Mouse (Mus musculus) neural tube, embryonic 10.5 days (tissue): ENCODE data around the gene Oas1f.
"Not testable (repeated sequence)": the region's sequence is repeated elsewhere in the genome, so short reads cannot be mapped to it uniquely, and the experiment has no call there.

ENCODE experiments used
- DNase-seq: peaks from one replicate; pipeline ENCODE4 v3.0.0-alpha.2; 2017; ENCODE audit warnings: low spot score; ENCODE audit errors: extremely low spot score

Oas1f gene

GRCm38 (mm10) chr5:120870782-120871181, 23.6 kb downstream of the Oas1f start:
- DNase-seq: no peak

GRCm38 (mm10) chr5:120871469-120871868, 24.3 kb downstream of the Oas1f start:
- DNase-seq: no peak

GRCm38 (mm10) chr5:120876839-120877238, 29.7 kb downstream of the Oas1f start:
- DNase-seq: not testable (repeated sequence)

- not testable (repeated sequence) for DNase-seq
These were observed 30.2 kb downstream of the Oas1f start for GRCm38 (mm10) chr5:120877407-120877806.

DNA sequence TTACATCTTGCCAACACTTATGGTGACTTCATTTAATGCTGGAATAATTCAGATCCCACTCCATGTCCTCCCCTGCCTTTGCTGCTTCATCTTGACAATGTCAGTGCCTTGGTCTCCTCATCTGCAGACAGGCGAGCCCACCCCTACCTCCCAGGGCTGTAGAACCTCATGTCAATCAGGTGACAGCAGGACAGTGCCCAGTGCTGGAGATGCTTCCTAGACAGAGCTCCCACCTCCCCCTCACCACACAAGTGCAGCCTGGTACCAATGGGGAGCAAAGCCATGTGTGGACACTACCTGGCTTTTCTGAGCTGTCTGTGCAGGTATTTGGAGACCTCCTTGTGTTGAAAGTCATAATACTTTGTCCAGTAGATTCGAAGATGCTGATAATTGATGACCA, 31.6 kb downstream of the Oas1f start:
- DNase-seq: not testable (repeated sequence)

DNA sequence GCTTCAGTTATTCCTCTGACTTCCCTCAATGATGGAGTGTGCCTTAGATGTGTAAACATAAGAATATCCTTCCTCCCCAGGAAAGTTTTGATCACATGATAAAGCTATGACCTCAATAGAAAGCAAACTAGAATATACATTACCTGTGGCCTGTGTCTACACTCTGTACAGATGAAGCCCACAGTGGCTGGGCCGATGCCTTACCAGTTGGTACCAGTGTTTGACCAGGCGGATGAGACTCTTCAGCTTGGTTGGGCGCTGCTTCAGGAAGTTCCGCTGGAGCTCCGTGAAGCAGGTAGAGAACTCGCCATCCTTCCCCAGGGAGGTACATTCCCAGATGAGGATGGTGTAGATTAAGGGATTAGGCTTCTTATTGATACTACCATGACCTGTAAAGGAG, 34.5 kb downstream of the Oas1f start:
- DNase-seq: not testable (repeated sequence)

DNA sequence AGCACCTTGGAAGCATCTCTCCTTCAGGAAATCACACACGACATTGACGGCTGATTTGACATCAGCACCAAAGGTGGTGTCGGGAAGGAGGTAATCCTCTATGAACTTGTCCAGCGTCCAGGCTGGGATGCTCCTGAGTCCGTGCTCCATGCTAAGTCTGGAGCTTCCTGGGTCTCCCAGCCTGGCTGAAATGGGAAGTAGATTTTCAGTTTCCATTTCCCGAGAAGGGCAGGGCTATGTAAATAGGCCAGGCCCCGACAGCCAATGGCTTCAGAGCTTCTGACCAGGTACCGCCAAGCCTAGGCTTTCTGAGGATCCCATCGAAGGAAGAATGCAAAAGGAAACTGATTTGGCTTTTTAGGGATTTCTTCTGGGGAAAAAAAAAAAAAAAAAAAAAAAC, 40.2 kb downstream of the Oas1f start, which contains the start of gene Oas1g:
Gene Oas1g (minus strand): TSS at position 201 of the 400 bp plus-strand sequence.
- not testable (repeated sequence) for DNase-seq

DNA sequence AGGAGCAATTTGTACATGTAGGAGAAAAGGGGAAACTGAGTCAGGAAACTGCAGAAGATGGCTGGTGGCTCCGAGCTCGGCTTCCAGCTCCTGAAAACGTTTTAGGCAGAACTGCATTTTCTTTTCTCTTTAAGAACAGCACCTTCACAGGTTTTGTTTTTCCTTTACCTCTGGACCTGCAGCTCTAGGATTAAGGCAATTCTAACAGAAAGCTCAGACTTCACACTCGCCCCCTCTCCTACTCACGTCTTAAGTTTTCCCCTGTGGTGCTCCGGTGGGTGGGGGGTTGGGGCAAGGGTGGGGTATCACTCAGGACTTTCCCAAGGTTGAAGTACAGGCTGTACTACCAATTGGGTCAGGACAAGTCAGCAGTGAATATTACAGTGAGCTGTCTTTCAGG, 40.7 kb downstream of the Oas1f start:
- no peak for DNase-seq

DNA sequence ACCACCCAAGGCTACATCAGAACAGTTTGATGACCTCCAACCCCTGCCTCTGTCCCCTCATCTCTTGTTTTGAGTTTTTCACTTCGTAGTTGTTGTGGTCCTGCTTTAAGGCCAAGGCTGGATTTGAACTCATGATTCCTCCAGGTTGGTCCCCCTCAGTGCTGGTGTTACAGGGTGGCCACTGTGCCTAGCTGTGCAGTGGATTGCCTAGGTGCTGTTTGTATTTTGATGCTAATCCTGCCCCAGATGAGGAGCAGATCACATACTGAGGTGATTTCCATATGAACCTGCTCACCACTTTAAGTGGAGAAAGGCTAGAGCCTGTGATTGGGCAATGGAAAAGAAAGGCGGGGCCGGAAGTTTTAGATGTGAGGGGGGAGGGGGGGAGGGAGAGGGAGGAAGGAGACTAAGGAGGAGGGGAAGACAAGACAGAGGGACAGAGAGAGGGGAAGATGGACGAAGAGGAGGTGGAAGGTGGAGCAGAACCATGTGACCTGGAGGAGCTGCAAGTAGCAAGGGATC, 41.2 kb downstream of the Oas1f start:
- not testable (repeated sequence) for DNase-seq

DNA sequence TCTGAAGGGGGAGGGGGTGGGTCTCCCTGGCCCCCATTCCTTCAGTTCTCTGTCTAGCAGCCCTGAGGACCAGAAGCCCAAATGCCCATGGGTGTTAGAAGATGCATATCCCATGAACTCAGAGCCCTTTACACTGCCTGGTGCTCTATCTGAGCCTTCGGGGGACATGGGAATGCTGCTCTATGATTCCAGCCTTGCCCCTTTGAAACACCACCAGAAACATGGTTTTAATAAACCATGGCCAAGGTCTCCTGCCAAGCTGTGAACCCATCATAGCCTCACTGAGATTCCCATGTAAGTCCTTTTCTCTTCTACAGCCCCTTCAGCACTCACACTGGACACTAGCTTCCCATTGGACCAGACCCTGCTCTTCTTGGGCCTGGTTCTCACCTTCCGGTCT, 42.9 kb downstream of the Oas1f start:
- DNase-seq: no peak

- no peak for DNase-seq
These were observed 43.8 kb downstream of the Oas1f start for GRCm38 (mm10) chr5:120890991-120891390.

DNA sequence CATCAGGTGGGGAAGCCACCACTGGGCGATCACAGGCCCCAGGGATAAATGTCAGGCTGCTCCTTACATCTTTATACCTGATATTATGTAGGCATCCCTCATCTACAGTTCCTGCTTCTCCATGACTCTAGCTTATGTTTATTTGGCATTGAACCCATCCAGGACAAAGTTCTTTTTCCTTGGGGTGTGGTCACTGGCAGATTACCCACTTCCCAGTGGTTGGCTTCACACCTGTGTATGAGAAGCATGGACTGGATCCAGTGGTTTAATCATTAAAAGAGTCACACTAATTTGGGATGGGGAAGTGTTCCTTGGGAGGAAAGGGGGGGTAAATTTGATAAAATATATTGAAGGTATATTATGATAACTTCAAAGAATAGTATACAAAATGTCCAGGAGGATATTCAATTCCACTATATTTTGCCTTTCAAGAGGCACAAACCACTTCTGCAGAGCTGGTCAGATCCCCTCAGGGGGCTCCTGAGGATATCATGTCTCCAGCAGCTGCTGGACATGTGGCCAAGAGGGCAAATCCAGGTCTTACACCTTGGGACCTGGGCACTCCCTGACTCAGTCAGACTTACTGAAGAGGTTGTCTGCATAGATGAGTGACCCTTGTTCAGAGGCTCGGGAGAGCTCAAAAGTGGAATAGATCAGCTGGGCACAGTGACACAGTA, 44.5 kb downstream of the Oas1f start:
- not testable (repeated sequence) for DNase-seq

- DNase-seq: no peak
These were observed 45.1 kb downstream of the Oas1f start for GRCm38 (mm10) chr5:120892243-120892660.

DNA sequence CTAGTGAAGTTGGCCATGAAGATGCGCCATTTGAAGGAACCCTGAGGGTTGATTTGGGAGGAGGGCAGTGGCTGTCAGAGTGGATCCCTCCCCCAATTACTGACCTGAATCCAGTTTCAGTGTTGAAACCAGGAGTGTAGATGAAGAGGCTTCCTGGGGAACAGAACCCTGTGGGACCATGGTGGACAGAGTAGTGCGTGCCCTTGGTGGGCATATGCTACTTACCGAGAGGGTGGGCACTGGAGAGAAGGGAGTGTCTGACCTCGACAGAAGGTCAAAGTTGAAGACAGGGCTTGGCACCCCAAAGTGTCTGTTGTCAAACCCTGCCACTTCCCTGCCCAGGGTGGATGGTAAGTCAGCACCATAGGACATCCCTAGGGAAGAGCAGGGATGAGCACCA, 46.7 kb downstream of the Oas1f start:
- not testable (repeated sequence) for DNase-seq

GRCm38 (mm10) chr5:120894692-120895091, 47.5 kb downstream of the Oas1f start:
- not testable (repeated sequence) for DNase-seq

DNA sequence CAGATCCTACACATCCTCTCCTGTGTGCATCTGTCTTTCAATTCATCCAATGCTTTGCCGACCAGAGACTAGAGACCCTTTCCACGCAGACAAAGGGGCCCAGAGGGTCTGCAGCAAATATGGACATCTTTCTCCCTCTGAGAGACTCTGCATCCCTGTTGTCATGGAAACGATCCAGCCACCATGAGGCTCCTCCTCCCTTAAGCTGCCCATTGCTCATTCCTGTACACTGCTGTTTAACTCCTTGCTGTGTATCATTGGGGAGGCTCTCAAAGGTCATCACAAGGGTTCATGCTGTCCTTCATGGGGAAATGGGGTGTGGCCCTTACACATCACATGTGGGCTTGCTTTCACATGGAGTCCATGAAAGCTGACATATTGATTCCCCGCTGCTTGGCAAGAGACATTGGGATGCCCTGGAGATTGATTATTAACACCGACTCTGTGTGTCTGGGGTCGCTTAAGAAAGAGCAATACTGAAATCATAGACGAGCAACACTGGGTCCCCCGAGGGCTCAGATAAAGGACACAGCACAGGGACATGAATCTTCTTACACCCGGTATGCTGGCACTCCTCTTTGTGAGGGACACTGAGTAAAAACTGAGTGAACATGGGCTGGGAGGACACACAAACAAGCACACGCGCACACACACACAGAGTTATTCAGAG, 48.2 kb downstream of the Oas1f start:
- DNase-seq: no peak

DNA sequence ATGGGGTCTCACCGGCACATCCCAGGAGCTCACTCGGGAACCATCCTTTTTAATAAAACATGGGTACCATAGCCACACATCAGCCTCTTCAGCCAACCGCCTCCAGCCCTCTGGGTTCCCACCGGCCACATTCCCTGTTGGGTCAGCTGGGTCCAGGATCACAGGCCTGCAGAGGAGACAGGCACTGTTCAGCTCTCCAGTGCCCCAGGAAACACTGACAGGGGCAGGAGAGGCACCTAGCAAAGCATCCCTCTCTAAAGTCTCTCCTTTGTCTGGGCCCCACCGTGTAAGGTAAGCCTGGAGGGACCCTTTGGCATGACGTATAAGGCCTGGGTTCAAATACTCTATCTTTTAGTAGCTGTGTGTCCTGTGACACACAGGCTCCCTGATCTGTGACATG, 51.1 kb downstream of the Oas1f start:
- no peak for DNase-seq

DNA sequence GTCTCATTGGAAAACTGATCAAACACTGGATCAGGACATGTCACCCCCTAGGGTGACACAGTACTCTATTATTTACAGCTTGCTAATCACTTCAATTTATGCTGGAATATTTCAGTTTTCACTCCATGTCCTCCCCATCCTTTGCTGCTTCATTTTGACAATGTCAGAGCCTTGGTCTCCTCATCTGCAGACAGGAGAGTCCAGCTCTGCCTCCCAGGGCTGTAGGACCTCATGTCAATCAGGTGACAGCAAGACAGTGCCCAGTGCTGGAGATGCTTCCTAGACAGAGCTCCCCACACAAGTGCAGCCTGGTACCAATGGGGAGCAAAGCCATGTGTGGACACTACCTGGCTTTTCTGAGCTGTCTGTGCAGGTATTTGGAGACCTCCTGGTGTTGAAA, 51.6 kb downstream of the Oas1f start:
- no peak for DNase-seq

DNA sequence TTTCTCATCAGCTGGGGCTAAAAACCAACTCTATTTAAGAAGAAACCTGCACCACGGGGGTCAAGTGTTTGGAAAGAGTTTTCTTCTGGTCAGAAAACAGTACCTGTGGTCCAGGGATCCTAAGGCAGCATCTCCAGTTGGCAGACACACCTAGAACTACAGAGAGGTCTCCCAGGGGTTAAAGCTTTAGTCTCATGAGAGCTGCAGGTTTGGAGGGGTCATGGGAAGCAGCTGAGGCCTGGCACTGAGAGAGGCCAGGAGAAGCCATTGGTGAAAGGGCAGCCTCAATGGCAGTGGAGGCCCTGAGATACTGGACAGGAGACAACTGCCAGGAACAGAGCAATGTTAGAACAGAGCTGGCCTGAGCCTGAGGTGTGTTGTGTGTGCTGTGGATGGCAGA, 53.5 kb downstream of the Oas1f start:
- no peak for DNase-seq

DNA sequence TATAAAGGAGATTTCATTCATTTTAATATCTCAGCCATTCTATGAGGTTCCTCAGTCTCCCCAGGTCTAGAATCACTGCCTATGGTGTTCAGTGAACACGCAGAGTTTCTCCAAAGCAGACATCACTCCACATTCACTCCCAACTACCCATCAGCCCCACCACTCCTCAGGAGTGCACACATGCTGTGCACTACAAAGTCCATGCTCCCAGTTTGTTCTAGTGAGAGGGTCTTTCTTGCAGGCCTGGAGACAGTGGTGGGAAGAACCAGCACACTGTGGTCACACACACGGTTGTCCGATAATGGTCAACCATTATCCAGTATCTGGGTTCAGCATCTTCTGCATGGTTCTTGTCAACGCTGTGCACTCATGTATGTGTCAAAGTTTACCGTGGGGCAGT, 54.9 kb downstream of the Oas1f start:
- DNase-seq: no peak

DNA sequence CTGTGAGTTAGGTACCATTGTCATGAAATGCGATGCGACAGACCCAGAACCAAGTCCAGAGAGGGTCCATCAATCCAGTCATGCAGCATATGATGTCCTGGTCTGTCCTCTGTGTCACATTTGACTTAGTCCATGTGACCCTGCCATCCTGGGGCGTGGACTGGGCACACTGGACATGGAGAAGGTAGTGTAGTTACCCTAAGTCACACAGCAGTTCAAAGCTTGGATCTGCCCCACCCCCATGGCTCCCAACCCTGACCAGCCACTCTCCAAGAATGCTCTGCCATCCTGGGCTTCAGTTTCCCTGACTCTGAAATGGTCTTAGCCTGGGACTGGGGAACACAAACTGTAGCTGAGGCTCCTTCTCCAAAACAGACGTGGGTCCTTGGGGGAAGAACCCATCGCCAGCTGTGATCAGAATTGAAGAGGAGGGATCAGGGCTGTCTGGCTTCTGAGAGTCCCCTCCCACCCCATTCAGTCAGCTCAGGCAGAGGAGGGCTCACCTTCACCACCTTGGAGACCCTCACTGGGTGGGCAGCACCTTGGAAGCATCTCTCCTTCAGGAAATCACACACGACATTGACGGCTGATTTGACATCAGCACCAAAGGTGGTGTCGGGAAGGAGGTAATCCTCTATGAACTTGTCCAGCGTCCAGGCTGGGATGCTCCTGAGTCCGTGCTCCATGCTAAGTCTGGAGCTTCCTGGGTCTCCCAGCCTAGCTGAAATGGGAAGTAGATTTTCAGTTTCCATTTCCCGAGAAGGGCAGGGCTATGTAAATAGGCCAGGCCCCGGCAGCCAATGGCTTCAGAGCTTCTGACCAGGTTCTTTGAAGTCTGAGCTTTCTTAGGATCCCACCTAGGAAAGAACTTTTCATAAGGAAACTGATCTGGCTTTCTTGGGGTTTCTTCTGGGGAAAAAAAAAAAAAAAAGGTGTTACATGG, 59.9 kb downstream of the Oas1f start, which contains the start of gene Oas1a:
Gene Oas1a (minus strand): TSS at position 731 of the 943 bp plus-strand sequence.
- DNase-seq: not testable (repeated sequence)
